Mouse (Mus musculus): ENCODE measurements around the gene Gm30302. TPM values are rescaled to one million over a fixed set of nuclear protein-coding genes. Genes with fewer than 3 reads are reported as not detected.

Gm30302 gene
- total RNA-seq, 2 experiments from 2014 or later = 0.07 to 0.55 TPM

GRCm38 (mm10) chr13:49736430-49736829 lies 62.4 kb downstream of the Gm30302 start:
- no peak for DNase-seq

Other genes with a start within 250 kb of the Gm30302 start
- gene Omd, start 216.5 kb downstream of the Gm30302 start, total RNA-seq (2021) = under 1 TPM; 0.25 to 0.26 TPM
- gene Ogn, start 191.0 kb downstream of the Gm30302 start, total RNA-seq (2021) = 10 to 100 TPM; 70.5 to 74.2 TPM
- 10 to 100 TPM; 16.1 to 17.0 TPM for gene Cenpp, start 146.2 kb downstream of the Gm30302 start, total RNA-seq (2021)
- gene Nol8, start 145.9 kb downstream of the Gm30302 start, total RNA-seq (2021) = 10 to 100 TPM; 13.7 to 14.5 TPM
- gene Iars, start 116.9 kb downstream of the Gm30302 start, total RNA-seq (2021) = 10 to 100 TPM; 58.9 to 64.4 TPM

Measured in heart, postnatal 4 days (tissue).